Mouse (Mus musculus): ENCODE measurements around the gene Svep1. TPM values are rescaled to one million over a fixed set of nuclear protein-coding genes. Genes with fewer than 3 reads are reported as not detected.

Gene Svep1
- total and polyA plus RNA-seq, 2 experiments = 0.20 to 0.46 TPM

DNA sequence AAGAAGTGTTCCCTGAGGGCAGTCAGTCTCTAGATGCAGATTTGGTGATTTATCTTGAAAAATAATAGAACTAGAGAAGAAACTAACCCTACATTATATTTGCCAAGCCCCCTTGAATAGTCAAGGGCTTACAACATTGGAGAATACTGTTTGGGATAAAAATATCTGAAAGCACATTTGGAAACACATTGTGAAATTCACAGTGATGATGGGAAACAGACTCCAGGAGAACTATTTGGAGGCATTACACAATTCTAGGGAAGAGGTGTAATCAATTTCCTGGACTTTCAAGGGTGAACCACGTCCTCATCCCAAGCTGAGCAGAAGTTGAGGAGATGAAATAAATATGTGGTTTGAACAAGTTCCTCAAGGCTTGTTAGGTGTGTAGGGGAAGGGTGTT lies 57.5 kb downstream of the Svep1 start:
- no peaks in the 10 kb centered on the region for H3K79me2 ChIP-seq (ENCODE audit: control insufficient read depth, insufficient read depth, low read length)
- 12% methylated on average over 1 of the region's 1 CpGs for WGBS
- no peak overlapping the region for H3K4me3 ChIP-seq (ENCODE audit: insufficient read depth, low read depth, low read length)
- DNase-seq (ENCODE audit: extremely low read depth, low read depth, low spot score) = peak; percentile 32
- no peaks in the 10 kb centered on the region for H3K4me1 ChIP-seq (ENCODE audit: control insufficient read depth, insufficient read depth, low read length)
- H3K36me3 ChIP-seq (ENCODE audit: control insufficient read depth, insufficient read depth, low read length) = no peaks in the 10 kb centered on the region
- H3K27me3 ChIP-seq (ENCODE audit: control insufficient read depth, insufficient read depth, low read length) = no peaks in the 10 kb centered on the region; the same call in 1 of the 2 replicates
- TF ChIP-seq CTCF (IDR thresholded peaks at IDR 0.05; ENCODE audit: low read depth, low read length) (no peak), POLR2A (IDR thresholded peaks at IDR 0.05; ENCODE audit: extremely low read depth, insufficient read depth, low read length) (no peak)
- H3K27ac ChIP-seq (replicated peaks; ENCODE audit: insufficient read depth, low read depth, low read length) = no peak overlapping the region
- no peak overlapping the region for H3K9ac ChIP-seq (ENCODE audit: low read depth, low read length)

DNA sequence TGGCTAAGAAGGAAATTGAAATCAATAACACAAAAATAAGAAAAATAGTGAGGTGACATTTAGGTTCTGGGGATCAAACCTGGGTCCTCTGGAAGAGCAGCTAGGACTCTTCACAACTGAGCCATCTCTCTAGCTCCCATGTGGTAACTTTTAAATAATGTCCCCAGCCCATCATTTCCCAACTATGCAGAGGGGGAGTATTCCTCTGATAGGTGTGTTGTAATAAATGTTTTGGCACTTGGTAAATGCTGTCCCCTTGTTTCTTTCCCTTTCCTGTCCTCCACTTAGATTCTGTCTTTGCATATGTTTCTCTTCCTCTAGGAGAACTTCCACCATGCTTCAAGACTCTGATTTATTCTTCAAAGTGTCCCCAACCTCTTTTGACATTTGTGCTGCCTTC lies 58.1 kb downstream of the Svep1 start:
- Histone ChIP-seq H3K79me2 (ENCODE audit: control insufficient read depth, insufficient read depth, low read length) (no peaks in the 10 kb centered on the region), H3K27ac (replicated peaks; ENCODE audit: insufficient read depth, low read depth, low read length) (no peak overlapping the region), H3K4me1 (ENCODE audit: control insufficient read depth, insufficient read depth, low read length) (no peaks in the 10 kb centered on the region), H3K4me3 (ENCODE audit: insufficient read depth, low read depth, low read length) (no peak overlapping the region), H3K9ac (ENCODE audit: low read depth, low read length) (no peak overlapping the region), H3K27me3 (ENCODE audit: control insufficient read depth, insufficient read depth, low read length) (no peaks in the 10 kb centered on the region; the same call in 1 of the 2 replicates), H3K36me3 (ENCODE audit: control insufficient read depth, insufficient read depth, low read length) (no peaks in the 10 kb centered on the region)
- no peak for TF ChIP-seq CTCF (IDR thresholded peaks at IDR 0.05; ENCODE audit: low read depth, low read length)
- TF ChIP-seq POLR2A (IDR thresholded peaks at IDR 0.05; ENCODE audit: extremely low read depth, insufficient read depth, low read length) = no peak
- no peak for DNase-seq (ENCODE audit: extremely low read depth, low read depth, low spot score)

DNA sequence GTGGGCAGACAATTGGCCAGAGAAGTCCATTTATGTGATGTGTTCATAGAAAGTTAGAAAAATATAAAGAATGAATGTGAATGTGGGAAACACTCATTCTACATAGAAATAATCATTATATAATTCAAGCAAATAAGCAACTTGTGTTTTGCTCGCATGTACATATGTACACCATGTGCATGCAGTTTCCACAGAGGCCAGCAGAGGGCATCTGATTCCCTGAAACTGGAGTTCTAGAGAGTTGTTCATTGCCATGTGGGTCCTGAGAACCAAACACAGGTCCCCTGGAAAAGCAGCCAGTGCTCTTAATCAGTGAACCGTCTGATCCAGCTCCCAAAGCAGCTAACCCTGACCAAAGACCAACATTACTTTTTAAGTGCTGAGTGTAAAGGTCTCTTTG lies 60.0 kb downstream of the Svep1 start:
- 96% methylated on average over 2 of the region's 2 CpGs for WGBS
- no peaks in the 10 kb centered on the region for H3K36me3 ChIP-seq (ENCODE audit: control insufficient read depth, insufficient read depth, low read length)
- H3K27me3 ChIP-seq (ENCODE audit: control insufficient read depth, insufficient read depth, low read length) = no peaks in the 10 kb centered on the region; the same call in 1 of the 2 replicates
- no peak overlapping the region for H3K9ac ChIP-seq (ENCODE audit: low read depth, low read length)
- no peak overlapping the region for H3K4me3 ChIP-seq (ENCODE audit: insufficient read depth, low read depth, low read length)
- H3K27ac ChIP-seq (replicated peaks; ENCODE audit: insufficient read depth, low read depth, low read length) = no peak overlapping the region
- no peaks in the 10 kb centered on the region for H3K4me1 ChIP-seq (ENCODE audit: control insufficient read depth, insufficient read depth, low read length)
- no peaks in the 10 kb centered on the region for H3K79me2 ChIP-seq (ENCODE audit: control insufficient read depth, insufficient read depth, low read length)
- no peak for DNase-seq (ENCODE audit: extremely low read depth, low read depth, low spot score)
- no peak for TF ChIP-seq CTCF (IDR thresholded peaks at IDR 0.05; ENCODE audit: low read depth, low read length)
- no peak for TF ChIP-seq POLR2A (IDR thresholded peaks at IDR 0.05; ENCODE audit: extremely low read depth, insufficient read depth, low read length)

DNA sequence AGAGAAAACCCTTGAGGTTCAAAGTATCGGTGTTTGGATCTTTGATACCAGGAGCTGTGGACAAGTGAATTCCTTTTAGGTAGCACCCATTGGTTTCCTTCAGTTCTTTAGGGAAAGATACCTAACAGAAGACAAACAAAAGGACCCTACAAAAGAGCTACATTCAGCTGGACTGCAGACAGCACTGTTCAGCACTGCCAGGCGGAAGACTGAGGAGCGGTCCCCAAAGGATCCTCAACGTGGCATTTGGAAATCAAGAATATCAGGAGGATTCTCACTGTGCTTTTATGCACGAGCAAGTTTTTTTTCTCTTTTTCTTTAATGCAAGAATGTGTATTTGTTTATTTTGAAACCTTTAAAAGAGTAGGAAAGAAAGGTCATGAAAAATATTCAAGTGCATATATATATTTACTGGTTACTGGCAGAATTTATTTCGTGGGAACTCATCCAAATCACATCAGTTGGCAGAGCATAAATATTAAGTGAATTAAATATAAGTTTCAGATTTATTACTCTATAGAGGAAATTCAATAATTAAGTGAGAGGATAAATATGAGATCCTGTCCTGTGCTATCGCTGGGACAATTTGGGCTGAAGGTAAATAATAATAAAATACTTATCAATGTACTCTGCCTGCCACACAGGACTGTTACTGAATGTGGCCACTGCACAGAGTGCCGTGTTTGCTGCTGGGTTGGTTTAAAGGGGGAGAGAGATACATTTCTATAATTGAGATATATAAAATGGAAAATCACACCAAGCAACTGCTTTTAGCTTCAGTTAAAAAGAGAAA lies 66.7 kb downstream of the Svep1 start:
- WGBS = 78% methylated on average over 8 of the region's 8 CpGs

DNA sequence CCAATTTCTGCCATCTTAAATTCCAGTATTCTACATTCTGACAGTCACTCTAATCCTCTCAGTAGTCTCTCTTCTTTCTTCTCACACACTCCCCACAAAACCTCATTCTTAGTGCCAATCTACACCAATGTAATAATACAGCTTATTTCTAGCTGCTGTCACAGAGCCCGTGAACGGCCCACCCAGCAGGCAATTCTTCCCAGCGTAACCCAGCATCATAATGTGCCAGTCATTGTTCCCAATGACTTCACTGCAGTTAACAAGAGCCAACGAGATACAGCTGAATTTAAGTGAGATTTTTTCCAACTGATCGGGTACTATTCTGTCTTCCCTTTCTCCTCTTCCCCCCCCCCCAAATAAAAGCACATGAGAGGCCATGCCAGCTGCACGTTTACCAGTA lies 67.4 kb downstream of the Svep1 start:
- H3K9ac ChIP-seq (ENCODE audit: low read depth, low read length) = no peak overlapping the region
- 84% methylated on average over 6 of the region's 6 CpGs for WGBS
- H3K4me1 ChIP-seq (ENCODE audit: control insufficient read depth, insufficient read depth, low read length) = no peaks in the 10 kb centered on the region
- H3K36me3 ChIP-seq (ENCODE audit: control insufficient read depth, insufficient read depth, low read length) = no peaks in the 10 kb centered on the region
- H3K27ac ChIP-seq (replicated peaks; ENCODE audit: insufficient read depth, low read depth, low read length) = no peak overlapping the region
- no peaks in the 10 kb centered on the region for H3K79me2 ChIP-seq (ENCODE audit: control insufficient read depth, insufficient read depth, low read length)
- H3K27me3 ChIP-seq (ENCODE audit: control insufficient read depth, insufficient read depth, low read length) = no peaks in the 10 kb centered on the region
- TF ChIP-seq CTCF (IDR thresholded peaks at IDR 0.05; ENCODE audit: low read depth, low read length) = no peak
- TF ChIP-seq POLR2A (IDR thresholded peaks at IDR 0.05; ENCODE audit: extremely low read depth, insufficient read depth, low read length) = no peak
- H3K4me3 ChIP-seq (ENCODE audit: insufficient read depth, low read depth, low read length) = no peak overlapping the region
- DNase-seq (ENCODE audit: extremely low read depth, low read depth, low spot score) = no peak

More for the DNA sequence above, 66.7 kb downstream of the Svep1 start:
- TF ChIP-seq POLR2A (IDR thresholded peaks at IDR 0.05; ENCODE audit: extremely low read depth, insufficient read depth, low read length) (no peak), CTCF (IDR thresholded peaks at IDR 0.05; ENCODE audit: low read depth, low read length) (no peak)
- no peak overlapping the region for H3K27ac ChIP-seq (replicated peaks; ENCODE audit: insufficient read depth, low read depth, low read length)
- H3K4me1 ChIP-seq (ENCODE audit: control insufficient read depth, insufficient read depth, low read length) = no peaks in the 10 kb centered on the region
- H3K79me2 ChIP-seq (ENCODE audit: control insufficient read depth, insufficient read depth, low read length) = no peaks in the 10 kb centered on the region
- H3K36me3 ChIP-seq (ENCODE audit: control insufficient read depth, insufficient read depth, low read length) = no peaks in the 10 kb centered on the region
- no peak overlapping the region for H3K9ac ChIP-seq (ENCODE audit: low read depth, low read length)
- H3K4me3 ChIP-seq (ENCODE audit: insufficient read depth, low read depth, low read length) = no peak overlapping the region
- H3K27me3 ChIP-seq (ENCODE audit: control insufficient read depth, insufficient read depth, low read length) = no peaks in the 10 kb centered on the region
- no peak for DNase-seq (ENCODE audit: extremely low read depth, low read depth, low spot score)

DNA sequence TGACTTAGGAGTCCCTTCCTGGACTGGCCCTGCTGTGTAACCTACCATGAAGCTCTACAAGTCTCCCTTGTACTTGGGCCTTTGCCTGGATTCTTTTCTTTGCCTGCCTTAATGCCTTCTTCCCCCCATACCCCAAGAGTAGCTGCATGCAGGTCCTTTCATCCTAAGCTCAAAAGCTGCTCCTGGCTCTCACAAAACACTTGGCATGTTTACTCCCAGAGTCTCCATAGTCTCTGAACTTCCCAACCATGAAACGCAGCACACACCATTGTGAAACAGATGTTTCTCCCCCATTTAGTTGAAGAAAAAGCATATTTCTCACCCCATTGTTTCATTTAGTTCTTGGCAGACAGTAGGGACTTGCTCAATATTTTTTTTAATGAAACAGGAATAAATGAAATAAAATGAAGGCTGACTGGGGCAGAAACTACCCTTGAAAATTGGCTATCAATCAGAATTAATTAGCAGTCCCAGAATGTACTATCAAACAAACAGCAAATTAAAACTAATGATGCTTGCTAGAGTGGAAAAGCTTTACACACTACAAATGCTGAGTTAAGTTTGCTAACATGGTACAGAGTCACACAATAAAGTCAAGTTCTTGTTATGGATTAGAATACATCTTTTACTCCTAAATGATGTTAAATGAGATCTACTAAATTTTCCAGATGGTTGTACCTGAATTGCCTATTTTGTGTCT lies 72.9 kb downstream of the Svep1 start:
- no peak overlapping the region for H3K4me3 ChIP-seq (ENCODE audit: insufficient read depth, low read depth, low read length)
- WGBS = 79% methylated on average over 1 of the region's 1 CpGs
- TF ChIP-seq POLR2A (IDR thresholded peaks at IDR 0.05; ENCODE audit: extremely low read depth, insufficient read depth, low read length) = no peak
- no peak for TF ChIP-seq CTCF (IDR thresholded peaks at IDR 0.05; ENCODE audit: low read depth, low read length)

More for the DNA sequence above, 72.9 kb downstream of the Svep1 start:
- no peaks in the 10 kb centered on the region for H3K27me3 ChIP-seq (ENCODE audit: control insufficient read depth, insufficient read depth, low read length)
- no peak overlapping the region for H3K27ac ChIP-seq (replicated peaks; ENCODE audit: insufficient read depth, low read depth, low read length)
- no peak overlapping the region for H3K9ac ChIP-seq (ENCODE audit: low read depth, low read length)
- no peaks in the 10 kb centered on the region for H3K36me3 ChIP-seq (ENCODE audit: control insufficient read depth, insufficient read depth, low read length)
- no peak for DNase-seq (ENCODE audit: extremely low read depth, low read depth, low spot score)
- H3K79me2 ChIP-seq (ENCODE audit: control insufficient read depth, insufficient read depth, low read length) = no peaks in the 10 kb centered on the region
- H3K4me1 ChIP-seq (ENCODE audit: control insufficient read depth, insufficient read depth, low read length) = no peaks in the 10 kb centered on the region
